Mouse (Mus musculus) layer of hippocampus, adult 18-20 months (tissue): ENCODE data around the gene Gcgr. TPM values are rescaled to one million over a fixed set of nuclear protein-coding genes. Genes with fewer than 3 reads are reported as not detected.
"Not testable (repeated sequence)": the region's sequence is repeated elsewhere in the genome, so short reads cannot be mapped to it uniquely, and the experiment has no call there.

ENCODE experiments used
- DNase-seq, 2 experiments: peaks; one replicate each; pipeline ENCODE4 v3.0.0; 2022; ENCODE audit warnings: low spot score in 2 of 2
- total RNA-seq, 2 experiments: library from RNA; stranded (reverse); gene quantifications; 2 replicates each; pipeline ENCODE4 v1.2.3; 2021

Gene Gcgr
- total RNA-seq, 2 experiments from 2014 or later, result not detected

- DNase-seq, result no peak
Measured at GRCm38 (mm10) chr11:120505661-120506060, 24.8 kb upstream of the Gcgr start.

GRCm38 (mm10) chr11:120506899-120507298, 23.6 kb upstream of the Gcgr start:
- DNase-seq, result no peak

- DNase-seq, result no peak
Measured at GRCm38 (mm10) chr11:120507611-120508289, 22.7 kb upstream of the Gcgr start.

GRCm38 (mm10) chr11:120508290-120508870, 22.1 kb upstream of the Gcgr start:
- no peak for DNase-seq

- DNase-seq, result no peak
Measured at GRCm38 (mm10) chr11:120509940-120510339, 20.6 kb upstream of the Gcgr start.

GRCm38 (mm10) chr11:120510375-120511030, 20.0 kb upstream of the Gcgr start:
- DNase-seq, result no peak

GRCm38 (mm10) chr11:120512790-120513453, 17.6 kb upstream of the Gcgr start:
- no peak for DNase-seq

GRCm38 (mm10) chr11:120514262-120514661, 16.2 kb upstream of the Gcgr start:
- DNase-seq, result not testable (repeated sequence)

GRCm38 (mm10) chr11:120515611-120516010, 14.9 kb upstream of the Gcgr start:
- peak; percentile 73 to 88 for DNase-seq

- DNase-seq, result no peak
Measured at GRCm38 (mm10) chr11:120517147-120517546, 13.4 kb upstream of the Gcgr start.

GRCm38 (mm10) chr11:120518027-120518426, 12.5 kb upstream of the Gcgr start:
- peak; percentile 80 to 84 for DNase-seq

- DNase-seq, result no peak
Measured at GRCm38 (mm10) chr11:120518558-120518957, 11.9 kb upstream of the Gcgr start.

GRCm38 (mm10) chr11:120519738-120520137, 10.8 kb upstream of the Gcgr start:
- no peak for DNase-seq

- no peak for DNase-seq
Measured at GRCm38 (mm10) chr11:120520498-120520897, 10.0 kb upstream of the Gcgr start.

GRCm38 (mm10) chr11:120520967-120521540, 9.4 kb upstream of the Gcgr start:
- no peak for DNase-seq

- DNase-seq, result no peak
Measured at GRCm38 (mm10) chr11:120522581-120522980, 7.9 kb upstream of the Gcgr start.

GRCm38 (mm10) chr11:120525959-120526358, 4.5 kb upstream of the Gcgr start:
- DNase-seq, result no peak

GRCm38 (mm10) chr11:120527690-120528354, 2.7 kb upstream of the Gcgr start:
- DNase-seq, result no peak

GRCm38 (mm10) chr11:120528903-120529302, 1.6 kb upstream of the Gcgr start:
- DNase-seq, result no peak

GRCm38 (mm10) chr11:120531646-120532045, 1.1 kb downstream of the Gcgr start:
- no peak for DNase-seq

- no peak for DNase-seq
Measured at GRCm38 (mm10) chr11:120534093-120534492, 3.6 kb downstream of the Gcgr start.
